Mouse (Mus musculus): ENCODE data around the gene Nlk. TPM values are rescaled to one million over a fixed set of nuclear protein-coding genes. Genes with fewer than 3 reads are reported as not detected.
"Not testable (repeated sequence)": the region's sequence is repeated elsewhere in the genome, so short reads cannot be mapped to it uniquely, and the experiment has no call there.

Nlk gene
- total RNA-seq, 2 experiments from 2014 or later: 36.9 to 41.9 TPM

GRCm38 (mm10) chr11:78690547-78690946 lies 6.6 kb downstream of the Nlk start:
- DNase-seq (ENCODE audit: low spot score in 2 of 2): no peak

- DNase-seq (ENCODE audit: low spot score in 2 of 2): no peak
Observed at GRCm38 (mm10) chr11:78681058-78681457, 16.1 kb downstream of the Nlk start.

- no peak for DNase-seq (ENCODE audit: low spot score in 2 of 2)
Observed at GRCm38 (mm10) chr11:78678761-78679160, 18.4 kb downstream of the Nlk start.

GRCm38 (mm10) chr11:78668647-78669046 lies 28.5 kb downstream of the Nlk start:
- no peak for DNase-seq (ENCODE audit: low spot score in 2 of 2)

- no peak for DNase-seq (ENCODE audit: low spot score in 2 of 2)
Observed at GRCm38 (mm10) chr11:78664853-78665252, 32.3 kb downstream of the Nlk start.

- DNase-seq (ENCODE audit: low spot score in 2 of 2): no peak
Observed at GRCm38 (mm10) chr11:78663916-78664315, 33.3 kb downstream of the Nlk start.

- no peak for DNase-seq (ENCODE audit: low spot score in 2 of 2)
Observed at GRCm38 (mm10) chr11:78649143-78649542, 48.0 kb downstream of the Nlk start.

- not testable (repeated sequence) for DNase-seq (ENCODE audit: low spot score in 2 of 2)
Observed at GRCm38 (mm10) chr11:78648405-78648804, 48.8 kb downstream of the Nlk start.

- no peak for DNase-seq (ENCODE audit: low spot score in 2 of 2)
Observed at GRCm38 (mm10) chr11:78643746-78644145, 53.4 kb downstream of the Nlk start.

GRCm38 (mm10) chr11:78642151-78642550 lies 55.0 kb downstream of the Nlk start:
- DNase-seq (ENCODE audit: low spot score in 2 of 2): no peak

GRCm38 (mm10) chr11:78641088-78641487 lies 56.1 kb downstream of the Nlk start:
- DNase-seq (ENCODE audit: low spot score in 2 of 2): no peak

GRCm38 (mm10) chr11:78632782-78633181 lies 64.4 kb downstream of the Nlk start:
- no peak for DNase-seq (ENCODE audit: low spot score in 2 of 2)

GRCm38 (mm10) chr11:78628871-78629270 lies 68.3 kb downstream of the Nlk start:
- no peak for DNase-seq (ENCODE audit: low spot score in 2 of 2)

- no peak for DNase-seq (ENCODE audit: low spot score in 2 of 2)
Observed at GRCm38 (mm10) chr11:78624377-78624776, 72.8 kb downstream of the Nlk start.

GRCm38 (mm10) chr11:78621926-78622325 lies 75.2 kb downstream of the Nlk start:
- no peak for DNase-seq (ENCODE audit: low spot score in 2 of 2)

GRCm38 (mm10) chr11:78620179-78620578 lies 77.0 kb downstream of the Nlk start:
- DNase-seq (ENCODE audit: low spot score in 2 of 2): no peak

- no peak for DNase-seq (ENCODE audit: low spot score in 2 of 2)
Observed at GRCm38 (mm10) chr11:78611273-78611672, 85.9 kb downstream of the Nlk start.

GRCm38 (mm10) chr11:78609657-78610056 lies 87.5 kb downstream of the Nlk start:
- DNase-seq (ENCODE audit: low spot score in 2 of 2): no peak

GRCm38 (mm10) chr11:78604826-78605225 lies 92.3 kb downstream of the Nlk start:
- no peak for DNase-seq (ENCODE audit: low spot score in 2 of 2)

- DNase-seq (ENCODE audit: low spot score in 2 of 2): no peak
Observed at GRCm38 (mm10) chr11:78602781-78603180, 94.4 kb downstream of the Nlk start.

- no peak for DNase-seq (ENCODE audit: low spot score in 2 of 2)
Observed at GRCm38 (mm10) chr11:78600926-78601590, 96.1 kb downstream of the Nlk start.

GRCm38 (mm10) chr11:78600496-78600895 lies 96.7 kb downstream of the Nlk start:
- no peak for DNase-seq (ENCODE audit: low spot score in 2 of 2)

- DNase-seq (ENCODE audit: low spot score in 2 of 2): no peak
Observed at GRCm38 (mm10) chr11:78600051-78600450, 97.1 kb downstream of the Nlk start.

All from layer of hippocampus, postnatal 10 days (tissue).